In genomic region chr9:110369860-110370259, GRCm38 (mm10) we compare ENCODE assay signal across 28 mouse cellular contexts. TPM values are rescaled to one million over a fixed set of nuclear protein-coding genes. Genes with fewer than 3 reads are reported as not detected.
DNase-seq lines count a peak whose midpoint lies in the region; ATAC-seq and TF ChIP-seq lines count a peak whose summit lies in the region.
"Had no signal": no experiment of that assay in that cellular context is flagged by ENCODE, and none has a peak within 500 bp of the region (broad histone marks: within the 10 kb centered on the region; RNA-seq: fewer than 3 reads in every experiment).

No protein-coding gene starts in this region.

- TF ChIP-seq EP300 in heart, postnatal 0 days (IDR thresholded peaks at IDR 0.05; ENCODE audit: low read depth): 0 out of 2 replicates have a peak, but pooled peaks have one; percentile 33
- no peak for TF ChIP-seq EP300 in lung, postnatal 0 days (IDR thresholded peaks at IDR 0.05)

- H3K4me2 ChIP-seq in heart, embryonic 14.5 days (ENCODE audit: low read length): no peak overlapping the region
- no peak overlapping the region for H3K4me2 ChIP-seq in heart, postnatal 0 days (ENCODE audit: low read depth, low read length)
- H3K4me2 ChIP-seq in lung, embryonic 14.5 days: no peak overlapping the region
- H3K4me2 ChIP-seq in lung, postnatal 0 days (replicated peaks; ENCODE audit: low read depth, low read length): no peak overlapping the region
- H3K4me2 ChIP-seq: embryonic facial prominence, embryonic 13.5 days; forebrain, embryonic 12.5 days; forebrain, embryonic 15.5 days; hindbrain, embryonic 12.5 days; hindbrain, embryonic 15.5 days had no signal

- H3K27me3 ChIP-seq in heart, embryonic 14.5 days (ENCODE audit: control insufficient read depth, insufficient read depth, low read length): no peaks in the 10 kb centered on the region
- H3K27me3 ChIP-seq in heart, postnatal 0 days (ENCODE audit: control insufficient read depth, insufficient read depth, low read length): no peaks in the 10 kb centered on the region
- no peaks in the 10 kb centered on the region for H3K27me3 ChIP-seq in lung, embryonic 14.5 days (ENCODE audit: insufficient read depth, low read length)
- no peaks in the 10 kb centered on the region for H3K27me3 ChIP-seq in lung, postnatal 0 days (replicated peaks; ENCODE audit: insufficient read depth, low read length)
- H3K27me3 ChIP-seq: embryonic facial prominence, embryonic 13.5 days; forebrain, embryonic 12.5 days; forebrain, embryonic 15.5 days; hindbrain, embryonic 12.5 days; hindbrain, embryonic 15.5 days had no signal

- DNase-seq in heart, postnatal 36 days: no peak
- peak; percentile 71 for DNase-seq in heart, postnatal 0 days (ENCODE audit: low spot score)
- no peak for DNase-seq in heart, adult 11 months
- DNase-seq in lung, embryonic 14.5 days: no peak
- DNase-seq in lung, postnatal 0 days (ENCODE audit: low spot score): no peak
- DNase-seq in NIH3T3 (ENCODE audit: low read depth): peak; percentile 68
- DNase-seq: adrenal gland, adult 8-10 months; adrenal gland, postnatal 25 days; cerebellum, adult 11-12 months; cerebellum, adult 8-10 months; cerebellum, postnatal 10 days; cerebellum, postnatal 36 days; embryo, embryonic 11 days; gastrocnemius, postnatal 25 days; kidney, adult 2 months had no signal

- peaks cover 2 to 8% of the 10 kb centered on the region in 2 experiments; a peak in 2 of 4 replicates for H3K4me1 ChIP-seq in heart, embryonic 14.5 days (ENCODE audit: control insufficient read depth in 2 of 2, insufficient read depth in 2 of 2, low read length in 2 of 2)
- 0 out of 2 replicates have a peak, but pooled peaks cover 5% of the 10 kb centered on the region for H3K4me1 ChIP-seq in heart, postnatal 0 days (ENCODE audit: control insufficient read depth, insufficient read depth)
- no peaks in the 10 kb centered on the region for H3K4me1 ChIP-seq in lung, embryonic 14.5 days (ENCODE audit: insufficient read depth)
- H3K4me1 ChIP-seq in lung, postnatal 0 days (ENCODE audit: insufficient read depth, low read depth, low read length): no peaks in the 10 kb centered on the region
- H3K4me1 ChIP-seq: hindbrain, embryonic 12.5 days; hindbrain, embryonic 15.5 days had no signal

- H3K4me3 ChIP-seq in heart, embryonic 14.5 days (ENCODE audit: control insufficient read depth in 1 of 2, insufficient read depth in 1 of 2, low read depth in 1 of 2, low read length in 2 of 2): no peak overlapping the region
- no peak overlapping the region for H3K4me3 ChIP-seq in heart, postnatal 0 days (ENCODE audit: low read depth, low read length)
- H3K4me3 ChIP-seq in lung, embryonic 14.5 days (ENCODE audit: low read depth, low read length): no peak overlapping the region
- H3K4me3 ChIP-seq in lung, postnatal 0 days (ENCODE audit: low read depth, low read length): no peak overlapping the region
- H3K4me3 ChIP-seq: embryonic facial prominence, embryonic 10.5 days; embryonic facial prominence, embryonic 13.5 days; erythroblast, embryonic 14.5 days; forebrain, embryonic 12.5 days; forebrain, embryonic 15.5 days; hindbrain, embryonic 12.5 days; hindbrain, embryonic 15.5 days had no signal

- no peaks in the 10 kb centered on the region for H3K9me3 ChIP-seq in heart, embryonic 14.5 days (ENCODE audit: control insufficient read depth, low read length)
- no peaks in the 10 kb centered on the region for H3K9me3 ChIP-seq in heart, postnatal 0 days (replicated peaks; ENCODE audit: control insufficient read depth, low read length)
- no peaks in the 10 kb centered on the region for H3K9me3 ChIP-seq in lung, embryonic 14.5 days (ENCODE audit: low read depth, low read length)
- no peaks in the 10 kb centered on the region for H3K9me3 ChIP-seq in lung, postnatal 0 days (ENCODE audit: low read length)
- H3K9me3 ChIP-seq: embryonic facial prominence, embryonic 10.5 days; embryonic facial prominence, embryonic 13.5 days; forebrain, embryonic 12.5 days; forebrain, embryonic 15.5 days; hindbrain, embryonic 12.5 days; hindbrain, embryonic 15.5 days had no signal

- intact Hi-C loops in heart, postnatal 36 days (cut with DNase I): no loop called here

- no peak overlapping the region for H3K9ac ChIP-seq in heart, embryonic 14.5 days (ENCODE audit: low read length)
- no peak overlapping the region for H3K9ac ChIP-seq in heart, postnatal 0 days (replicated peaks; ENCODE audit: low read depth, low read length)
- H3K9ac ChIP-seq in lung, embryonic 14.5 days: no peak overlapping the region
- H3K9ac ChIP-seq in lung, postnatal 0 days (replicated peaks; ENCODE audit: low read depth): no peak overlapping the region
- H3K9ac ChIP-seq: forebrain, embryonic 12.5 days; forebrain, embryonic 15.5 days; hindbrain, embryonic 12.5 days; hindbrain, embryonic 15.5 days had no signal

- WGBS in heart, embryonic 14.5 days: 61% methylated on average over 3 of the region's 3 CpGs
- WGBS in heart, postnatal 0 days: 24% methylated on average over 3 of the region's 3 CpGs
- WGBS in lung, embryonic 14.5 days: 82% methylated on average over 3 of the region's 3 CpGs
- 87% methylated on average over 3 of the region's 3 CpGs for WGBS in lung, postnatal 0 days

- ATAC-seq in heart, embryonic 14.5 days (ENCODE audit: insufficient number of reproducible peaks, insufficient read depth, low FRiP score, low read depth): no peak
- ATAC-seq in heart, postnatal 0 days (ENCODE audit: insufficient read depth, low read depth): peak; percentile 83
- ATAC-seq in lung, embryonic 14.5 days (ENCODE audit: insufficient read depth): no peak
- ATAC-seq in lung, postnatal 0 days: no peak
- ATAC-seq: activated CD4-positive, CD25-positive, alpha-beta regulatory T cell, adult 4 months; CD4-positive, CD25-positive, alpha-beta regulatory T cell, adult 4 months; forebrain, embryonic 15.5 days; intestine, postnatal 0 days had no signal

- peak overlapping the region; percentile 6 to 9; a peak in 2 of 4 replicates for H3K27ac ChIP-seq in heart, embryonic 14.5 days (replicated peaks in 1 of 2; ENCODE audit: control insufficient read depth in 1 of 2, insufficient read depth in 1 of 2, low read depth in 2 of 2, low read length in 2 of 2)
- H3K27ac ChIP-seq in heart, postnatal 0 days (ENCODE audit: low read depth): peak overlapping the region; percentile 51
- 0 out of 2 replicates have a peak overlapping the region, but pooled peaks have one; percentile 18 for H3K27ac ChIP-seq in lung, embryonic 14.5 days (ENCODE audit: low read depth)
- H3K27ac ChIP-seq in lung, postnatal 0 days (ENCODE audit: low read length): no peak overlapping the region
- H3K27ac ChIP-seq: embryonic facial prominence, embryonic 10.5 days; embryonic facial prominence, embryonic 13.5 days; forebrain, embryonic 12.5 days; forebrain, embryonic 15.5 days; hindbrain, embryonic 12.5 days; hindbrain, embryonic 15.5 days had no signal

- TF ChIP-seq CTCF in heart, postnatal 0 days (IDR thresholded peaks at IDR 0.05; ENCODE audit: low read depth): no peak
- TF ChIP-seq CTCF in lung, embryonic 14.5 days (IDR thresholded peaks at IDR 0.05; ENCODE audit: low read depth): no peak
- TF ChIP-seq CTCF in lung, postnatal 0 days (IDR thresholded peaks at IDR 0.05): no peak

- peaks cover 22% of the 10 kb centered on the region for H3K36me3 ChIP-seq in heart, embryonic 14.5 days (ENCODE audit: control insufficient read depth, insufficient read depth, low read length)
- peaks cover 26% of the 10 kb centered on the region for H3K36me3 ChIP-seq in heart, postnatal 0 days (replicated peaks; ENCODE audit: control insufficient read depth, insufficient read depth, low read length)
- peaks cover 22% of the 10 kb centered on the region for H3K36me3 ChIP-seq in lung, embryonic 14.5 days (ENCODE audit: insufficient read depth)
- 0 out of 2 replicates have a peak, but pooled peaks cover 5% of the 10 kb centered on the region for H3K36me3 ChIP-seq in lung, postnatal 0 days (ENCODE audit: insufficient read depth, low read length)

RNA-seq across cellular contexts. Expression of gene Scap, which starts 36.8 kb away (rescaled TPM):
- 14.9 and 16.1 TPM in 2 replicates for polyA plus RNA-seq in heart, embryonic 14.5 days (2014; fragmentation: Nextera tagmentation; extraction: Ambion mirVana)
- total RNA-seq in heart, postnatal 36 days (2021): 10 to 100 TPM; 29.6 to 32.0 TPM
- 34.0 and 63.5 TPM in 2 replicates for total RNA-seq in heart, postnatal 0 days (2014; rRNA removed; ENCODE audit: low replicate concordance)
- polyA plus RNA-seq in heart, postnatal 0 days (2015; fragmentation: Nextera tagmentation; extraction: Ambion mirVana): 12.1 and 14.6 TPM in 2 replicates
- polyA plus RNA-seq in lung, embryonic 14.5 days (2014; fragmentation: Nextera tagmentation; extraction: Ambion mirVana): 29.4 and 32.1 TPM in 2 replicates
- polyA plus RNA-seq in lung, postnatal 0 days (2015; fragmentation: Nextera tagmentation; extraction: Ambion mirVana): 18.1 and 21.3 TPM in 2 replicates

RNA-seq across cellular contexts. Expression of gene Ptpn23, which starts 38.2 kb away (rescaled TPM):
- 10.3 and 12.5 TPM in 2 replicates for polyA plus RNA-seq in heart, embryonic 14.5 days (2014; fragmentation: Nextera tagmentation; extraction: Ambion mirVana)
- total RNA-seq in heart, postnatal 36 days (2021): 10 to 100 TPM; 13.9 to 14.3 TPM
- 7.3 and 16.4 TPM in 2 replicates for total RNA-seq in heart, postnatal 0 days (2014; rRNA removed; ENCODE audit: low replicate concordance)
- 6.7 TPM in 2 replicates for polyA plus RNA-seq in heart, postnatal 0 days (2015; fragmentation: Nextera tagmentation; extraction: Ambion mirVana)
- polyA plus RNA-seq in lung, embryonic 14.5 days (2014; fragmentation: Nextera tagmentation; extraction: Ambion mirVana): 16.4 and 19.1 TPM in 2 replicates
- polyA plus RNA-seq in lung, postnatal 0 days (2015; fragmentation: Nextera tagmentation; extraction: Ambion mirVana): 8.8 and 11.2 TPM in 2 replicates

RNA-seq across cellular contexts. Expression of gene Ngp, which starts 49.7 kb away (rescaled TPM):
- 1.1 and 4.2 TPM in 2 replicates for polyA plus RNA-seq in heart, embryonic 14.5 days (2014; fragmentation: Nextera tagmentation; extraction: Ambion mirVana)
- under 1 TPM; 0.42 to 0.49 TPM for total RNA-seq in heart, postnatal 36 days (2021)
- 1.8 and 2.6 TPM in 2 replicates for total RNA-seq in heart, postnatal 0 days (2014; rRNA removed; ENCODE audit: low replicate concordance)
- 1.8 and 2.4 TPM in 2 replicates for polyA plus RNA-seq in heart, postnatal 0 days (2015; fragmentation: Nextera tagmentation; extraction: Ambion mirVana)
- polyA plus RNA-seq in lung, embryonic 14.5 days (2014; fragmentation: Nextera tagmentation; extraction: Ambion mirVana): 0.34 and 3.4 TPM in 2 replicates
- 24.6 and 30.7 TPM in 2 replicates for polyA plus RNA-seq in lung, postnatal 0 days (2015; fragmentation: Nextera tagmentation; extraction: Ambion mirVana)
- total RNA-seq: adrenal gland, adult 8-10 months; adrenal gland, postnatal 25 days; gastrocnemius, adult 8-10 months; gastrocnemius, postnatal 25 days; MEL had no signal
- polyA plus RNA-seq: activated CD4-positive, CD25-positive, alpha-beta regulatory T cell, adult 4 months; CD4-positive, CD25-positive, alpha-beta regulatory T cell, adult 4 months; embryonic facial prominence, embryonic 10.5 days had no signal

Comparison
In these comparisons a context has a peak if more than half of its experiments do, and no peak if none do; other contexts are left out.
1. DNase-seq: peak in heart, postnatal 0 days (single experiment) and NIH3T3 (single experiment); none in heart, postnatal 36 days (0 of 2), heart, adult 11 months (single experiment), lung, embryonic 14.5 days (single experiment) and lung, postnatal 0 days (single experiment).